Mouse (Mus musculus) gastrocnemius, postnatal 25 days (tissue): Measurements from ENCODE around the gene Gm44511. TPM values are rescaled to one million over a fixed set of nuclear protein-coding genes. Genes with fewer than 3 reads are reported as not detected.
"Not testable (repeated sequence)": the region's sequence is repeated elsewhere in the genome, so short reads cannot be mapped to it uniquely, and the experiment has no call there.

Source experiments
- DNase-seq: peaks from one replicate; pipeline ENCODE4 v3.0.0; 2022
- total RNA-seq, 2 experiments: library from RNA; stranded (reverse); gene quantifications; 1 replicate in 1 of 2; 2 replicates in 1 of 2; pipeline ENCODE4 v1.2.3; 2021

Gene Gm44511
- total RNA-seq, 2 experiments from 2014 or later: not detected

- DNase-seq: peak; percentile 74
These were observed 65.5 kb downstream of the Gm44511 start for GRCm38 (mm10) chr6:128760416-128761143.

- DNase-seq: peak; percentile 80
These were observed 66.1 kb downstream of the Gm44511 start for GRCm38 (mm10) chr6:128760016-128760415.

DNA sequence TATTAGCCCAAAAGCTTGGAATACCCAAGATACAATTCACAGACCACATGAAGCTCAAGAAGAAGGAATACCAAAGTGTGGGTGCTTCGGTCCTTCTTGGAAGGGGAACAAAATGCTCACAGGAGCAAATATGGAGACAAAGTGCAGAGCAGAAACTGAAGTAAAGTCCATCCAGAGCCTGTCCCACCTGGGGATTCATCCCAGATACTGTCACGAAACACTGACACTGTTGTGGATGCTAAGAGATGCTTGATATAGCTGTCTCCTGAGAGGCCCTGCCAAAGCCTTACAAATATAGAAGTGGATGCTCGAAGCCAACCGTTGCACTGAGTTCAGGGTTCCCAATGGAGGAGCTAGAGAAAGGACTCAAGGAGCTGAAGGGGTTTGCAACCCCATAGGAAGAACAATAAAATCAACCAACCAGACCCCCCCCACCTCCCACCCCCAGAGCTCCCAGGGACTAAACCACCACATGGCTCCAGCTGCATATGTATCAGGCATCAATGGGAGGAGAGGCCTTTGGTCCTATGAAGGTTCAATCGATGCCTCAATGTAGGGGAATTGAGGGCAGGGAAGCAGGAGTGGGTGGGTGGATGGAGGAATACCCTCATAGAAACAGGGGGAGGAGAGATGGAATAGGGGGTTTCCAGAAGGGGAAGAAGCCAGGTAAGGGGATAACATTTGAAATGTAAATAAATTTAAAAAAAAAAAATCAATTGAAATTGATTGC, 66.7 kb downstream of the Gm44511 start:
- DNase-seq: no peak

DNA sequence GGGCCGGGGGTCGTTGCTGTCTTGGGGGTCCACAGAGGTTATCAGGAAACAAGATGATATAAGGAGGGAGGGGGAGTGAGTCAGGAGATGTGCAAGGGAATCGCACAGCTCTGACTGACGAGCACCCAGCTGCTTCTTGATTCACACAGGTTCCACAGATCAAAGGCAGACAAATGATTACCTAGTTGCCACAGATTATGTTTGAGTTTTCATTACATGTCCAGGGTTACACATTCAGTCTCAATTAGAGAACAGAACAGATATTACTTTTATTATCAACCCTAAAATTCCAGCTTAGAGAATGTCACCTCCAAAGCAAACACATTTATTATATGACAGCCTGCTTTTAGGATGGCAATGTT, 70.7 kb downstream of the Gm44511 start:
- DNase-seq: not testable (repeated sequence)

DNA sequence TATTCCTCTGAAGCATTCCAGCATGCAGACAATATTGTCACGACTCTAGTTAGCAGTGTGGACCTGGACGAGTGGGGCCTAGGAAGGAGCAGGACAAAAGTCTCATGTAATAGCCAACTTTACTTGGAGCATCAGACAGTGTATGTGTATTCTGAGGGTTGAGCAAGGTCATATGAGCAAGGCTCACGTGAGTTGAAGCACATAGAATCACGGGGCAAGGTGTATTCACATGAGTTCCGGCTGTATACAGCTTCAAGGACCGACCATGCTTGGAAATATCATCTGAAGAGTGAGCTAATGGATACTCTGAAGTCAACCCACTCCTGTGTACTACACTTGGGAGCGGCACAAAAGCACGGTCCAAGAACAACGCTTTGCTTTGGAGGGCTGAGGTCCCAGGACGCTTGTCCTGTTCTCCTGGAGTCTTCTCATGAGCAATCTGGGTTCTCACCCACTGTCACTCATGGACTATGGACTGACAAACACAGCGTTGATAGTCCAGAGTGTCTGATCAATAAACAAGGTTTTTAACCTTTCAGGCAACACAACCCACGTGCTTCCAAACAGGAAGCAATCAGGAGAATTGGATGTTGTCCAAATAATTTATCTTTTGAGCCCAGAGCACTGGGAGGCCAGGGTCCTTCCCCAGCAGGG, 71.2 kb downstream of the Gm44511 start:
- not testable (repeated sequence) for DNase-seq

DNA sequence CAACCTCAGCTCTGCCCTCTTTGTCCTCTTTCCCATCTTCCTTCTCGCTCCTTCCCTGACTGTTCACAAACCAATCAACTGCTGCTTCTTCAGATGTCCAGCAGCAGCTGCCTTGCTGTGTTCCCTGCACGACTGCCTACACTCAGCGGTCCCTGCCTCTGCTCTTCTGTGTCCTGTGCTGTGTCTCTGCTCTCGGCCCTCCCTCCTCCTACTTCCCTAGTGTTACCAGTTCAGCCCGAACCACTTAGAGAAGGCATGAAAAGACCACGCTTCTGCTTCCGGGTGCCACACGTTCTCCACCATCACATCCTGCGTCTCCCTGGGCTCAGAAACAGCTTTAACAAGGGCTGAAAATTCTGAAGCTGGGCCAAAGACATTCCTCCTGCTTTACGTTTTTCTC, 71.8 kb downstream of the Gm44511 start:
- not testable (repeated sequence) for DNase-seq

- peak; percentile 52 for DNase-seq
These were observed 72.4 kb downstream of the Gm44511 start for GRCm38 (mm10) chr6:128753610-128754224.

GRCm38 (mm10) chr6:128747006-128747405, 79.1 kb downstream of the Gm44511 start:
- not testable (repeated sequence) for DNase-seq

DNA sequence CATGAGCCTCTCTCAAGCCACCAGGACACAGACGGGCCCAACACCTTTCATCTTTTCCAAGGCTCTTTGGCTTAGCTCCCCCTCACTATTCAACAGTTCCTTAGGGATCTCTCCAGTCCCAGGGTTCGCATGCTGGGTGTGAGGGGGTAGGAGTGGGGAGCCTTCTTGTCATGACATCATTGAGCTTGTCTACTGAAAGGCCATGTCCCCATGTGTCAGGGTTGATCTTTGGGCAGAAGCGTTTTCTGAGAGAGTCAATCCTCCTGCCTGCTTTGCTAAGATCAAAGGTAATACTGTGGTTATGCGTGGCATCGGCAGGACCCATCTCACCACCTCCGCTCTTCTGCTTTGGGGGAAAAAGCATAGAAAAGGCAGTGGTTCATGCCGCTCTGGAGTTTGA, 88.7 kb downstream of the Gm44511 start:
- DNase-seq: no peak

GRCm38 (mm10) chr6:128736100-128736499, 90.0 kb downstream of the Gm44511 start:
- no peak for DNase-seq

- DNase-seq: no peak
These were observed 91.2 kb downstream of the Gm44511 start for GRCm38 (mm10) chr6:128734896-128735295.

GRCm38 (mm10) chr6:128733908-128734679, 92.0 kb downstream of the Gm44511 start:
- no peak for DNase-seq

DNA sequence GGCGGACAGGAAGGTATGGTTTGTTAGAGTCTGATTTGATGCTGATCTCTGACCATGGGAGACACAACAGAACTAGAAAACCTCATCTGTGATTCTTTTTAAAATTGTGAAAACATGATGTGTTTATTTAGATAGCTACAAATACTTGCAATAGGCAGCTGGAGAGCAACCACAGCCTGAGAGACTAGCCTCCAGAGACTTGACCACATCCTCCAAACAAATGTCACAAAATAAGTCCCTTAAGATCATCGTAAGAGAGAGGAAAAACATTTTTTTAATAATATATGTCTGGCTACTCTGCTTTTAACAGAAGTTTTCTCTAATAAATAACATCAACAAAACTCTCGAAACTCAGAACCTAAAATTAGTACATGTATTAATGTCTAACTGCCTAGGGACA, 94.1 kb downstream of the Gm44511 start:
- no peak for DNase-seq

Other genes with a start within 250 kb of the Gm44511 start
- gene A2ml1, start 244.7 kb downstream of the Gm44511 start, total RNA-seq: not detected
- not detected for gene Klrb1a, start 202.8 kb downstream of the Gm44511 start, total RNA-seq
- not detected for gene Clec2h, start 163.9 kb downstream of the Gm44511 start, total RNA-seq
- not detected for gene Klrb1, start 103.3 kb downstream of the Gm44511 start, total RNA-seq
- not detected for gene Klrb1c, start 37.1 kb downstream of the Gm44511 start, total RNA-seq
- gene Klrb1b, start within 50 bp of the Gm44511 start, total RNA-seq: not detected
- gene Clec2i, start 61.3 kb upstream of the Gm44511 start, total RNA-seq: not detected
- gene BC035044, start 64.8 kb upstream of the Gm44511 start, total RNA-seq: under 1 TPM in 1 of 2 experiments, not detected in 1; 0.27 TPM
- gene Clec2g, start 108.1 kb upstream of the Gm44511 start, total RNA-seq: 1 to 10 TPM; 3.7 to 4.0 TPM
- not detected for gene Klrb1f, start 219.6 kb upstream of the Gm44511 start, total RNA-seq